Mouse (Mus musculus): ENCODE measurements around the gene Gm45213.
"Not testable (repeated sequence)": the region's sequence is repeated elsewhere in the genome, so short reads cannot be mapped to it uniquely, and the experiment has no call there.

Gene Gm45213

GRCm38 (mm10) chr7:66053946-66054483 is 10.6 kb downstream of the Gm45213 start:
- DNase-seq: no peak

GRCm38 (mm10) chr7:66055356-66055755 is 12.0 kb downstream of the Gm45213 start:
- not testable (repeated sequence) for DNase-seq

DNA sequence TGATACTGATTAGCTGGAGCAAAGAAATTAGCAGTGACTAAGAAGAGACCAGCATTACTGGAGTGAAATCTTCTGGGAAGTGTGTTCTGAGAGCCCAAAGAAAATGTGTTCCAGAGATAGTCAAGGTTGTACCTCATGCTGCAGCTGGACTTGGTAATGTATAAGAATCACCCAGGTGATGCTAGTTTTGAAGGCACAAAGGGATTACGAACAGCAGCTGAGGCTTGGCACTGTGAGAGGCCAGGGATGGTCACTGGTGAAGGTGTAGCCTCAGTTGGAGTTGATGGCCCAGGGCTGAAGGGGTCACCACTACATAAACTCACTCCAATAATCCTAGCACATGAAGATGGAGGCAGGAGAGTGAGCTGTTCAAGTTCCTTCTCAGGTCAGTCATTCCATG is 15.3 kb downstream of the Gm45213 start, which contains the start of gene Snrpa1:
Snrpa1 (plus strand) TSS at position 301 of the 400 bp plus-strand sequence.
- no peak for DNase-seq

GRCm38 (mm10) chr7:66060066-66060956 is 16.9 kb downstream of the Gm45213 start:
- DNase-seq: peak; percentile 86

DNA sequence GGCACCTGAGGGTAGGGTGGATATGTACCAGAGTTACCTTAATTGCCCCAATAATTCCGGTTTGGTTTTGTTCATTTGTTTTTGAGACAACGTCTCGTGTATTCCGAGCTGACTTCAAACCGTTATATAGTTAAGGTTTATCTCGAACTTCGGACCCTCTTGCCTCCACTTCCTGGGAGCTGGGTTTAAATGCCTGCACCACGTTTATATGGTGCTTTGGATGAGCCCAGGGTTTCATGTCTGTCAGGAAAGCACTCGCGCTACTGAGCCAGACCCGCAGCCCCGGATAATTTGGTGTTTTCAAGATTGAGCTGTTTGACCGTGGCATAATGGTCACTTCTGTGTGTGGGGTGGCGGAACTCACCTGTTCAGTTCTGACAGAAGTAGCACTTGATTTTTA is 17.7 kb downstream of the Gm45213 start:
- DNase-seq: no peak

- no peak for DNase-seq
Observed at GRCm38 (mm10) chr7:66076411-66076810, 33.0 kb downstream of the Gm45213 start.

DNA sequence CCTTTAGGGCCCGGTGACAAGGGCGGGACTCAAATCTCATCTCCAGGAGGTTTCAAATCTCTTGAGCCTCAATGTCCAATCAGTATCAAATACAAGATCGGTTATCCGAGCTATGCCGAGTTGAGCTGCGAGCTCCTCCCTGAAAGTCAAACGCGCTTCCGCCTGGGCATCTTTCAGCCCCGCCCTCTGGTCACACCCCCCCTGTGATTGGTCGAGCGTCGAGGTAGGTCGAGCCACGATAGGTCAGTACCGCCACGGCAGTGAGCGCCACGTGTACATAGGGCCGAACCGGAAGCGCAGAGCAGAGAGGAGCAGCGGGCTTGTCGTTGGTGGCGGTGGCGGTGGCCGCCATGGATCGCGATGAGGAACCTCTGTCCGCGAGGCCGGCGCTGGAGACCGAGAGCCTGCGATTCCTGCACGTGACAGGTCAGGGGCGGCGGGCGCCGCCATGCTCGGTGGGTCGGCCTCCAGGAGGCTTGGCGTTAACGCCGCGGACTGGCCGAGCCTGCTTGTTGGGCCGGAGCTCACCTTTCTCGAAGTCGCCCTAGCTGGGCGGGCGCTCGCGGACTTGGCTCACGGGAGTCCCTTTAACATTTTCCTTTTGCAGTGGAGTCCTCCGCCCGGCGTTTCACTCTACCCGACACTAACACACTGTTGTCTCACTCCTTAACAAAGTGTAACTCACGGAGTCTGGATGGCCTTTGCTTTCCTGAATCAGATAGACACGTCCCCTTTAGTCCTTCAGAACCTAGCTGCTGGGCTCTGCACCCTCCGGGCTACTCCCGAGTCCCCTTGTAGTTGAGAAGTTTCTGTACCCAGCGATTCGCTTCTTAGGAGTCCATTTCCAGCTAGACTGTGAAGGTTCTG is 36.2 kb downstream of the Gm45213 start, which contains the start of gene Selenos:
Selenos (plus strand) TSS at position 286 of the 867 bp plus-strand sequence.
- peak; percentile 90 for DNase-seq

DNA sequence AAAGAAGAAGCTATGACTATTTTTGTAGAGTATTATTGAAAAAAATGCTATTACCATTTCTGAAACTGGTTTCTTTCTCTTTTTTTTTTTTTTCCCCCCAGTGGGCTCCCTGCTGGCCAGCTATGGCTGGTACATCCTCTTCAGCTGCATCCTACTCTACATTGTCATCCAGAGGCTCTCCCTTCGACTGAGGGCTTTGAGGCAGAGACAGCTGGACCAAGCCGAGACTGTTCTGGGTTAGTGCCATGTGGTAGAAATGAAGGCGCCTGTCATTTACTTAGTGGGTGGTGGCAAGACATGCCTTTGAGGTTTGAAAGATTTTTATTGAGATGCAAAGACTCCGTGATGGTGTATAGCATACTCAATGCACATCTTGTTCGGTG is 36.8 kb downstream of the Gm45213 start:
- DNase-seq: no peak

DNA sequence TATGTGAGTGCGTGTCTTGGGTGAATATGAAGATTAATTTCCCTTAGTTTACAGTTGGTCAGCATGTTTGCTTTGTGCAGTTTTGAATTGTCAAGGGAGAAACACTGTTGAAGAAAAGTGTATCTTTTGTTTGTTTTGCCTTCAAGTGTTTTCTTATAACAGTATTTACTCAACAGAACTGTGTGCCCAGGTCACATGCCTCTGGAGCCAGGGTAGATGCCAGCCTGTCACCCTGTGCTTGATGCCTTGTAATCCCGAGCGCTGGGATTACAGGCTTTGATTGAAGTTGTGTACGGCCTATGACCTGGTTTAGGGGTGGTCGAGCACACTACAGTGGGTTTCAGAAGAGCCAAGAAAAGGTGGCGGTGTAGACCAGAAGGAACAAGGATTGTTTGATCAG is 40.4 kb downstream of the Gm45213 start:
- no peak for DNase-seq

DNA sequence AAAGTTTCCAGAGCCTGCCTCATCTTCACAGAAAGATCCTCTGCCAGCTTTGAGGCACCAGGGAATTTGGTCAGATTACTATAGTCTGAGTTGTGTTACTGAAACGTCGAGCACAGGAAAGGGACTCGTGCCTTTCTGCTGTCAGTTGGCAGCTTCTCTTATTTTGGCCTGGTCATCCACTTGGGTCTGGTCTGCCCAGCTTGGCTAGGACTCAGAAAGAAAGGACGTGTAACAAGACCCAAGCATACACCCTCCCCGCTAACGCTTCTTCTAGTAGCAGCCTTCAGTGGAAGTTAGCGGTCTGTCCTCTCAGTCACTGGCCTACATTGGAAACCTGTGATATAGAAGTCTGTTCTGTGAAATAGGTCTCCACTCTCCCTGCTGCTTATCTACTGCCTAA is 41.1 kb downstream of the Gm45213 start:
- no peak for DNase-seq

- no peak for DNase-seq
Observed at GRCm38 (mm10) chr7:66087652-66088051, 44.2 kb downstream of the Gm45213 start.

DNA sequence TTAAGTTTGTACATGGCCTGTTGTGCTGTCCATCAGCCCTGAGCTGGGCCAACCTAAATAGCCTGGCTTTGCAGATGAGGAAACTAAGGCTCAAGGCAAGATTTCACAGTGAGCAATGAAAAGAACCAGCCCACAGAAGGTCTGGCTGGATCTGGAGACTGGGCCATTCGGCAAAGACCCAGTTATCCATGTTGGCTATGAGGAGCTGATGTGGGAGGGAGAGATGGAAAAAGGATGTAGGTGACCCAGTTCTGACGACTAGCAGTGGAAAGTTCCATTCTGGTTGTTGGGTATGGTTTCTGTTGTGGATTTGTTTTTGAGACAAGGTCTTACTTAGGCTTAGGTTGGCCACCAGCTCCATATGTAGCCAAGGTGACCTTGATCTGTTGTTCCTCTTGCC is 44.7 kb downstream of the Gm45213 start:
- no peak for DNase-seq

DNA sequence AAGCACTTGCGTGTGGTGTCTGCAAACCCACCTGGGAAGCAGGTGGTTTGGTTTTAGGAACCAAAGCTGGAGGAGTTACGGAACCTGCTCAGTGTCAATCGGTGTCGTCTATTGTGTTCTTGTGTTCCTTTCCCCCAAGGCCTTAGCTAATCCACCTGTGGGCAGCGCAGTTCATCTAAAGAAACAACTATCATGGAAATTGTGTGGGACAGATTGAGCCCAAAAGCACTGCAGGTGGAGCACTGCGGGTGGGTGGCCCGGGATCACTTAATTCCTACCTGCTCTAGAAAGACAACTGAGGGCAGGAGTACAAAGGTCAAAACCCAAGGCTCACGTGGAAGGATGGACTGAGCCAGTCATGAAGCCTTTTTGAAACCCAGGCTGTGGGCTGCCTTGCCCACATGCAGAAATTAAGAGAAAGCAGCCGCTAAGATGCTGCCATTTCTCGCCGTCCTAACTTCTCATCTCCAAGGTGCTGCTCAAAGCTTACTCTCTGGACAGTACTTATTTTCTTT is 47.3 kb downstream of the Gm45213 start:
- DNase-seq: no peak

DNA sequence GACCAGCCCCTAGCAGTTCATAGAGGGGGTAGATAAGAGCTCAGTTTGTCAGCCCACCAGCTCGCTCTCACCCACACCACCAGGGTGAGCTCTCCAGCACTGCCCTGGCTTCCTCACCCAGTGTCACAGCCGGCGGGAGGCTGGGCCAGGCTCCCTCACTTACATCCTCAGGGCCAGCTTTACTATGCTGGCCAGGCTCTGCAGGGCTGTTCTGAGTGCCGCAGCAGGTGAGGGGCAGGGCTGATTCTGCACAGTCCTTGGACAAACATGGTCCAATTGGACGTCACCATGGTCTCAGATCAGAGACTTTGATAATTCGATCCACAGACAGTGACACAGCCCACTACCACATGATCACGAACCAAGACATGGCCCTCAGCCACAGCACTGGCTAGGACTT is 48.2 kb downstream of the Gm45213 start:
- DNase-seq: no peak

GRCm38 (mm10) chr7:66092656-66093055 is 49.3 kb downstream of the Gm45213 start:
- DNase-seq: no peak

DNA sequence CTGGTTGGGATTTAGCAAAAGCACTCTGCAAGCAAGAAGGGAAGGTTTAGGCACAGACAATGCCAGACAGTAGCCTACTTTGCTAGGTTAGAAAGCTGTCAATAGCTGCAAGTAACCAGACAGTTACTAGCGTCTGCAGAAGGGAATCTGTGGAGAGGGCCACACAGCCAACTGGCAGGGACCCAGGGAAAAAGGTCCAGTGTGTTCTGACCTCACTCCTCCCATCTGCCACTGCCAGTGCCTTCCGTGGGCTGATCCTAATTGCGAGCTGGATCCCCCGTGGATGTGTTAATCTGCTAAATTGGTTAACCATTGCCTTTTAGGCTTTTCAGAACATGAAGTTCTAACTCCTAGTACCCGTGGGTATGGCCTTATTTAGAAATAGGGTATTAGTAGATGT is 50.7 kb downstream of the Gm45213 start:
- no peak for DNase-seq

- DNase-seq: no peak
Observed at GRCm38 (mm10) chr7:66098803-66099202, 55.4 kb downstream of the Gm45213 start.

DNA sequence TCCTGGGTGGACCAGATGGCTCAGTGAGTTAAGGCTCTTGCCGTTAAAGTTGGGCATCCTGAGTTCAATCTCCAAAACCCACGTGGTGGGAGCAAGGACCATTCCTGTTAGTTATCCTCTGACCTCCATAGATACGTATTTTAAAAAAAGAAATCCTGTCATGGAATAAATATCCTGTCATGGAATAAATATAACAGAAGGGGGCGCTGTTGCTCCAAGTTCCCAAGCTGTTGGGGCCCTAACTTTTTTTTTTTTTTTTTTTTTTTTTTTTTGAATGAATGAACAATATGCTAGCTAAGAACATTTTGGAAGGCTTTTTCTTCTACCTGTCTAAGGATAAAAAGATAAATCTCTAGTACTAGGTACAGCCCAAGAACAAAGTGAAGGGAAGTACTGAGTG is 58.5 kb downstream of the Gm45213 start:
- no peak for DNase-seq

DNA sequence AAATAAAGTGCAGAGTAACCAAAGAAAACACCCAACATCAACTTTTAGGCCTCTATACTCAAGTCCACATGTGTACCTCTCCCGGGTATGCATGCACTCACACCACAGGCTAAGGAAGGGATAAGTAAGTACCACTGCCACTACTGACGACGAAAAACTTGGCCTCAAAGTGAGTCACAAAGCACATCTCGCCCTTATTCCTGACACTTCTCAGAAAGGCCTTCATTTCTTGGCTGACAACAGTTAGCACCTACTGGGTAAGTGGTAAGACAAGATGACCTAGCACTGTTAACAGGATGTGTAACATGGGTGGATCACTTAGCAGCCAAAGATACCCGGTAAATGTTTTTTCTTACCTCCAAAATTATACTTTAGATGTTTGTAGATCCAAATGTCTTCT is 61.1 kb downstream of the Gm45213 start:
- DNase-seq: no peak

DNA sequence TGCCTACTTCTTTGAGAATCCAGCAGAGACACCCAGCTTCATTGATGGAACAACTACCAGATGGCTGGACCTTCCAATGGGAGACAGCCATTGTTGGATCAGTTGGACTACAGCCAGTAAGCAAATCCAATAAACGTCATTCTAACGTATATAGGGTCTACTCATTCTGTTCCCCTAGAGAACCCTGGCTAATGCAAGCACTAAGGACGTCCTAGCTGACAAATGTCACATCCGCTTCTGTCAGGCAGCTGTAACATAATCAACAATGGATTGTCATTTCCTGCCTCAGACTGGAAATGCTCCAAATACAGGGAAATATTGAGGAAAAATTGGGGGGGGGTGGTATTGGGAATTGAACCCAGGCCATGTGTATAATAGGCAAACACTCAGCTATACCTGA is 62.4 kb downstream of the Gm45213 start:
- no peak for DNase-seq

DNA sequence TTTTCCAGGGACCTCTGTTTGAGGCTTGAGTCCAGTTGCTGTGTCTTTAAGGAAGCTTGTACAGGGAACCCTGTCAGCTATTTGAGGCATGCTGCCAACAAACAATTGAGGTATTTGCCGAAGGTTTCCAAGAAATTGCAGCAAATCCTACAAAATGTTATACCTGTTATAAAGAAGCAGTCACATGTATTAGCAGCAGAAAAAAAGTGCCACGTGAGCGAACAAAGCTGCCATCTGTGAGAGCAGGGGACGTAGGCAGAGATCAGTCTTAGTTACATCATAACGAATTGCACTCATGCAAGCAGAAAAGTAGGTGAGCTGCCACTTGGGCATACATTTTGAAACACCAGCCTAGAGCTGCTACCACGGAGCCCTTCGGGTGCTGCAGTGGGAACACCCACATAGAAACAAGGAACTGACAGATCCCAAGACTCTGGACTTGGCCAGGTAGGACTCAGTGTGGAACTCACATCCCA is 63.2 kb downstream of the Gm45213 start:
- DNase-seq: no peak

GRCm38 (mm10) chr7:66107206-66107605 is 63.8 kb downstream of the Gm45213 start:
- DNase-seq: no peak

DNA sequence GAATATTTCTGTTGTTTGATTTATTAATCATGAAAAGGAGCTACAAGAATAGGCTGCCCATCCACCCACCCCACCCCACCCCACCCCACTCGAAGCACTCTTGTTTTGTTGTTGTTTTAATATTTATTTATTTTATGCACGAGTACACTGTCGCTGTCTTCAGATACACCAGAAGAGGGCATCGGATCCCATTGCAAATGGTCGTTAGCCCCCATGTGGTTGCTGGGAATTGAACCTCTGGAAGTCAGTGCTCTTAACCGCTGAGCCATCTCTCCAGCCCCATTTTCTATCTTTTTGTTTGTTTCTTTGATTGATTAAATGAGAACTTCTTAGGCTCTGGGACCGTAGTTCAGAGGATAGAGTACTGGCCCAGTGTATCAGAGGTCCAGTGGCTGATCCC is 64.5 kb downstream of the Gm45213 start:
- no peak for DNase-seq

Data from right cerebral cortex, postnatal 4 days (tissue).